Mouse (Mus musculus) c-Kit-negative CD71-positive TER-119-positive erythroid progenitor cells, embryonic 14.5 days (primary cell): ENCODE measurements around the gene Frmpd2.

Experiments
- DNase-seq: peaks from one replicate; pipeline ENCODE4 v3.0.0-alpha.2; 2013; ENCODE audit warnings: low read depth, low spot score

The Frmpd2 gene

DNA sequence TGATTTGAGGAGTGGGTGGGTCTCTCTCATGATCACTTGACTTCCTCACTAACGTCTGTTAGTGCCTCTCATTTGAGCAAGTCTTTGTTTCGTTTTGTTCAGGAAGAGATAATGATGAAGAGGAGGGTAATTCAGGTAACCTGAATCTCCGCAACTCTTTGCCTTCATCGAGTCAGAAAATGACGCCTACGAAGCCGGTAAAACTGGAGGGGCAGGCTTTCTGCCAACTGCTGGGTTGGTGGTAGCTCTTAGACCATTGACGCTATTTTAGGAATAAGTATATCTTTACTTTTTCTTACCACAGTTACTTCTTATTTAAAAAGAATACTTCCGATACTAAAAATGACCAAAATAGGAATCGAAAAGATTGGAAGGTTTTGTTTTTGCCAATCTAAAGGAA is 135.9 kb downstream of the Frmpd2 start:
- DNase-seq, result no peak
